Mouse (Mus musculus) testis, adult 2 months (tissue): Measurements from ENCODE around the gene Lrrc10.

ENCODE experiments used
- CTCF ChIP-seq: fragments of 200-500 bp; IDR thresholded peaks from 2 replicates; pipeline ENCODE4 v1.5.1; 2012; ENCODE audit warnings: low read depth, mild to moderate bottlenecking, inconsistent platforms, low read length, moderate library complexity; ENCODE audit not compliant: control insufficient read depth, insufficient read depth, insufficient replicate concordance
- POLR2A ChIP-seq: fragments of 200-500 bp; IDR thresholded peaks from 2 replicates; pipeline ENCODE4 v1.6.1; 2012; ENCODE audit warnings: low read depth, mild to moderate bottlenecking, inconsistent platforms, low read length, moderate library complexity; ENCODE audit not compliant: control insufficient read depth

DNA sequence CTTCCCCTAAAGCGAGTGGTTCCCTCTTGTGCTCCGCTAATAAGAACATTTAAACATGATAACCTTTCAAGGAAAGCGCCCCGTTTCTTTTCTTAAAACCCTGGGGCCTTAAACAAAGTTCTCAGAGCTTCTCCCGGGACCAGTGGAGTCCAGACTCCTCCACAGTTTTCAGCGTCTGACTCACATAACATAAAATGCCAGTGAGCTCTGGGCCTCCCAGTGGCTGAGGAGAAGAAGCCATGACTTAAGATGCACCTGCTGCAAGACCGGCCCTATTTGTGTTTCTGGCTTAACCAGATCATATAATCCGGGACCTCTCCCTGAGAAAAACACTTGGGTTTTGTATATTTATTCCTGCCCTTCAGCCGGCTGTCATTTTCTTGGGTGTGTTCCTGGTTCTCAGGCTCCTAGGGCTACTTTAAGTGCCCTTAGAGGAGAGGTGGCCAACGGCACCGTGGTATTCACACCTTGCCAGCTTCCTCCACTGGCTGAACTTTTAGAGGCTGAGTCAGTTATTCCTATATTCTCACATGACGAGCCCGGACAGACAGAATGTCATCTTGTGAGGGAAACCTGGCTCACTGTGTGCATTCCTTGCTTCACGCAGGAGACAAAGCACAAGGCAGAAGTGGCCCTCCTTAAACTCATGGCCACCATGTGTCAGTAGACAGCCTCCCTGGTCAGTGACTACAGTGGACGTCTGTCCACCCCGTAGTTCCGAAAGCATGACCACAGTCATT, 46.3 kb upstream of the Lrrc10 start:
- TF ChIP-seq CTCF (no peak), POLR2A (no peak)
